Mouse (Mus musculus): Measurements from ENCODE around the gene Epn3. TPM values are rescaled to one million over a fixed set of nuclear protein-coding genes. Genes with fewer than 3 reads are reported as not detected.
A peak's percentile ranks its signal among the peaks of the same experiment; 100 is the strongest.

The Epn3 gene
- polyA plus RNA-seq, 1 experiment from 2014 or later, result 0.43 TPM

GRCm38 (mm10) chr11:94501482-94501881 is 1.7 kb upstream of the Epn3 start:
- Histone ChIP-seq H3K9me3 (replicated peaks; ENCODE audit: control insufficient read depth, low read length, poor library complexity, severe bottlenecking) (no peaks in the 10 kb centered on the region), H3K9ac (ENCODE audit: low read depth, low read length) (no peak overlapping the region), H3K36me3 (ENCODE audit: control insufficient read depth, insufficient read depth, low read length) (no peaks in the 10 kb centered on the region), H3K4me3 (ENCODE audit: low read depth, low read length) (no peak overlapping the region), H3K4me1 (ENCODE audit: control insufficient read depth, insufficient read depth, low read length) (peaks cover 17% of the 10 kb centered on the region), H3K4me2 (ENCODE audit: low read length) (no peak overlapping the region), H3K27ac (ENCODE audit: low read length) (no peak overlapping the region), H3K27me3 (ENCODE audit: control insufficient read depth, insufficient read depth, low read depth, low read length) (peaks cover 5% of the 10 kb centered on the region; the same call in 1 of the 2 replicates)
- ATAC-seq, result no peak
- WGBS, result 91% methylated on average over 8 of the region's 8 CpGs

- no peaks in the 10 kb centered on the region for H3K36me3 ChIP-seq (ENCODE audit: control insufficient read depth, insufficient read depth, low read length)
- no peaks in the 10 kb centered on the region for H3K9me3 ChIP-seq (replicated peaks; ENCODE audit: control insufficient read depth, low read length, poor library complexity, severe bottlenecking)
- H3K4me3 ChIP-seq (ENCODE audit: low read depth, low read length), result no peak overlapping the region
- H3K4me1 ChIP-seq (ENCODE audit: control insufficient read depth, insufficient read depth, low read length), result peaks cover 17% of the 10 kb centered on the region
- H3K4me2 ChIP-seq (ENCODE audit: low read length), result no peak overlapping the region
- no peak for ATAC-seq
- H3K27ac ChIP-seq (ENCODE audit: low read length), result no peak overlapping the region
- H3K9ac ChIP-seq (ENCODE audit: low read depth, low read length), result no peak overlapping the region
- H3K27me3 ChIP-seq (ENCODE audit: control insufficient read depth, insufficient read depth, low read depth, low read length), result peaks cover 5% of the 10 kb centered on the region; the same call in 1 of the 2 replicates
- WGBS, result 31% methylated on average over 8 of the region's 8 CpGs
These were observed 588 bp upstream of the Epn3 start for GRCm38 (mm10) chr11:94500362-94500761.

- Histone ChIP-seq H3K4me3 (ENCODE audit: low read depth, low read length) (no peak overlapping the region), H3K4me2 (ENCODE audit: low read length) (peak overlapping the region; percentile 28), H3K9ac (ENCODE audit: low read depth, low read length) (no peak overlapping the region), H3K4me1 (ENCODE audit: control insufficient read depth, insufficient read depth, low read length) (peaks cover 17% of the 10 kb centered on the region), H3K27ac (ENCODE audit: low read length) (no peak overlapping the region), H3K9me3 (replicated peaks; ENCODE audit: control insufficient read depth, low read length, poor library complexity, severe bottlenecking) (no peaks in the 10 kb centered on the region), H3K27me3 (ENCODE audit: control insufficient read depth, insufficient read depth, low read depth, low read length) (peaks cover 5% of the 10 kb centered on the region; the same call in 1 of the 2 replicates), H3K36me3 (ENCODE audit: control insufficient read depth, insufficient read depth, low read length) (no peaks in the 10 kb centered on the region)
- 9% methylated on average over 2 of the region's 2 CpGs for WGBS
- no peak for ATAC-seq
These were observed 739 bp downstream of the Epn3 start for GRCm38 (mm10) chr11:94499035-94499434.

- ATAC-seq, result no peak
- Histone ChIP-seq H3K36me3 (ENCODE audit: control insufficient read depth, insufficient read depth, low read length) (no peaks in the 10 kb centered on the region), H3K27ac (ENCODE audit: low read length) (no peak overlapping the region), H3K4me3 (ENCODE audit: low read depth, low read length) (no peak overlapping the region), H3K4me1 (ENCODE audit: control insufficient read depth, insufficient read depth, low read length) (peaks cover 17% of the 10 kb centered on the region), H3K4me2 (ENCODE audit: low read length) (peak overlapping the region; percentile 28), H3K27me3 (ENCODE audit: control insufficient read depth, insufficient read depth, low read depth, low read length) (peaks cover 5% of the 10 kb centered on the region; the same call in 1 of the 2 replicates), H3K9ac (ENCODE audit: low read depth, low read length) (no peak overlapping the region), H3K9me3 (replicated peaks; ENCODE audit: control insufficient read depth, low read length, poor library complexity, severe bottlenecking) (no peaks in the 10 kb centered on the region)
- 22% methylated on average over 19 of the region's 19 CpGs for WGBS
These were observed 1.4 kb downstream of the Epn3 start for GRCm38 (mm10) chr11:94498093-94498996.

- Histone ChIP-seq H3K27me3 (ENCODE audit: control insufficient read depth, insufficient read depth, low read depth, low read length) (peaks cover 14% of the 10 kb centered on the region), H3K4me3 (ENCODE audit: low read depth, low read length) (no peak overlapping the region), H3K27ac (ENCODE audit: low read length) (no peak overlapping the region), H3K4me1 (ENCODE audit: control insufficient read depth, insufficient read depth, low read length) (peaks cover 24% of the 10 kb centered on the region), H3K4me2 (ENCODE audit: low read length) (no peak overlapping the region), H3K9ac (ENCODE audit: low read depth, low read length) (no peak overlapping the region), H3K9me3 (replicated peaks; ENCODE audit: control insufficient read depth, low read length, poor library complexity, severe bottlenecking) (no peaks in the 10 kb centered on the region), H3K36me3 (ENCODE audit: control insufficient read depth, insufficient read depth, low read length) (no peaks in the 10 kb centered on the region)
- ATAC-seq, result no peak
- 68% methylated on average over 3 of the region's 3 CpGs for WGBS
These were observed 4.4 kb downstream of the Epn3 start for GRCm38 (mm10) chr11:94495415-94495814.

GRCm38 (mm10) chr11:94491749-94492099 is 8.1 kb downstream of the Epn3 start:
- H3K27ac ChIP-seq (ENCODE audit: low read length), result no peak overlapping the region
- peaks cover 9% of the 10 kb centered on the region for H3K27me3 ChIP-seq (ENCODE audit: control insufficient read depth, insufficient read depth, low read depth, low read length)
- peak overlapping the region; percentile 82; the same call in 1 of the 2 replicates for H3K9ac ChIP-seq (ENCODE audit: low read depth, low read length)
- peaks cover 7% of the 10 kb centered on the region; the same call in 1 of the 2 replicates for H3K4me1 ChIP-seq (ENCODE audit: control insufficient read depth, insufficient read depth, low read length)
- H3K4me3 ChIP-seq (ENCODE audit: low read depth, low read length), result peak overlapping the region; percentile 58
- no peaks in the 10 kb centered on the region for H3K36me3 ChIP-seq (ENCODE audit: control insufficient read depth, insufficient read depth, low read length)
- H3K9me3 ChIP-seq (replicated peaks; ENCODE audit: control insufficient read depth, low read length, poor library complexity, severe bottlenecking), result no peaks in the 10 kb centered on the region
- 63% methylated on average over 7 of the region's 7 CpGs for WGBS
- peak overlapping the region; percentile 75 for H3K4me2 ChIP-seq (ENCODE audit: low read length)
- ATAC-seq, result 0 out of 2 replicates have a peak, but pooled peaks have one; percentile 5

- no peaks in the 10 kb centered on the region for H3K36me3 ChIP-seq (ENCODE audit: control insufficient read depth, insufficient read depth, low read length)
- peak; percentile 86 for ATAC-seq
- peaks cover 9% of the 10 kb centered on the region for H3K27me3 ChIP-seq (ENCODE audit: control insufficient read depth, insufficient read depth, low read depth, low read length)
- peak overlapping the region; percentile 82 for H3K9ac ChIP-seq (ENCODE audit: low read depth, low read length)
- H3K4me3 ChIP-seq (ENCODE audit: low read depth, low read length), result peak overlapping the region; percentile 58
- no peak overlapping the region; the same call in 1 of the 2 replicates for H3K27ac ChIP-seq (ENCODE audit: low read length)
- peaks cover 7% of the 10 kb centered on the region; the same call in 1 of the 2 replicates for H3K4me1 ChIP-seq (ENCODE audit: control insufficient read depth, insufficient read depth, low read length)
- H3K4me2 ChIP-seq (ENCODE audit: low read length), result peak overlapping the region; percentile 75
- WGBS, result 5% methylated on average over 50 of the region's 55 CpGs
- H3K9me3 ChIP-seq (replicated peaks; ENCODE audit: control insufficient read depth, low read length, poor library complexity, severe bottlenecking), result no peaks in the 10 kb centered on the region
These were observed 8.6 kb downstream of the Epn3 start for GRCm38 (mm10) chr11:94491035-94491748.

GRCm38 (mm10) chr11:94489745-94490144 is 10.0 kb downstream of the Epn3 start:
- Histone ChIP-seq H3K9me3 (replicated peaks; ENCODE audit: control insufficient read depth, low read length, poor library complexity, severe bottlenecking) (no peaks in the 10 kb centered on the region), H3K36me3 (ENCODE audit: control insufficient read depth, insufficient read depth, low read length) (no peaks in the 10 kb centered on the region), H3K4me2 (ENCODE audit: low read length) (no peak overlapping the region), H3K27ac (ENCODE audit: low read length) (no peak overlapping the region), H3K4me3 (ENCODE audit: low read depth, low read length) (no peak overlapping the region), H3K27me3 (ENCODE audit: control insufficient read depth, insufficient read depth, low read depth, low read length) (peaks cover 9% of the 10 kb centered on the region), H3K4me1 (ENCODE audit: control insufficient read depth, insufficient read depth, low read length) (peaks cover 7% of the 10 kb centered on the region; the same call in 1 of the 2 replicates), H3K9ac (ENCODE audit: low read depth, low read length) (no peak overlapping the region)
- WGBS, result 20% methylated on average over 4 of the region's 4 CpGs
- ATAC-seq, result no peak
